Mouse (Mus musculus): Measurements from ENCODE around the gene Swap70.

The Swap70 gene

GRCm38 (mm10) chr7:110306281-110306680 is 84.8 kb downstream of the Swap70 start:
- DNase-seq (ENCODE audit: low spot score): no peak

GRCm38 (mm10) chr7:110307741-110308140 is 86.2 kb downstream of the Swap70 start:
- no peak for DNase-seq (ENCODE audit: low spot score)

DNA sequence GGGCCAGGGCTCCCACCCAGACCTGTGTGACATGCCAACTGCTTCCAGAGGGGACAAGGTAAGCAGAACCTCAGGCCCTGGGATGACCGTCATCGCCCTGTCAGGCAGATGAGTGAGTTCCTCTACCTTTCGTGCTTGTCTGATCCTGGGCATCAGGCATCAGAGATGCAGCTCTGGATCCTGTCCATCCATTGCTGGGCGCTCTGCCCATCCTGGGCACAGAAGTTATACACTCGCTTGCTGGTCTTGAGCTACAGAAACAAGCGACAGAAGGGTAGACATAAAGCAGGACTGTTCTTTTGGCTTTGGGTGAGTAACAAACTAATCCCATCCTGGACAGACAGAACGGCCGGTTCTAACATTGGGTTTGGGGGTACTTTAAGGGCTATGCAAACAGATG is 87.7 kb downstream of the Swap70 start:
- DNase-seq (ENCODE audit: low spot score): no peak

- no peak for DNase-seq (ENCODE audit: low spot score)
These were observed 92.0 kb downstream of the Swap70 start for GRCm38 (mm10) chr7:110313392-110314055.

- no peak for DNase-seq (ENCODE audit: low spot score)
These were observed 92.9 kb downstream of the Swap70 start for GRCm38 (mm10) chr7:110314401-110314890.

DNA sequence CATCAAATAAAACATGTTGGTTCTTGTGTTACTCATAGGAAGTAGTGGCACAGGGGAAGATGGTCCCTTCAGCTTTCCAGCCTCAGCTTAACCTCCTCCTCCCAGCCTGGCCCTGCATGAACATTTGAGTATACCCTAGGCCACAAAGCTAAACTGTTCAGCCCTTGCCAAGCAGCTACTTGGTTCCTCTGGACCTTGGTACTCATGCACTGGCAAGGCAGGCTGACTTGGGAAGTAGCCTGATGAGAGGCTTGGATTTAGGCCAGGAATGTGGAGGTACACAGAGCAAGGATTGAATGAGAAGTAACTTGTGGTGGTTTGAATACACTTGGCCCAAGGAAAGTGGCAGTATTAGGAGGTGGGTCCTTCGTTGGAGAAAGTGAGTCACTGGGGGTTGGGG is 93.8 kb downstream of the Swap70 start:
- no peak for DNase-seq (ENCODE audit: low spot score)

DNA sequence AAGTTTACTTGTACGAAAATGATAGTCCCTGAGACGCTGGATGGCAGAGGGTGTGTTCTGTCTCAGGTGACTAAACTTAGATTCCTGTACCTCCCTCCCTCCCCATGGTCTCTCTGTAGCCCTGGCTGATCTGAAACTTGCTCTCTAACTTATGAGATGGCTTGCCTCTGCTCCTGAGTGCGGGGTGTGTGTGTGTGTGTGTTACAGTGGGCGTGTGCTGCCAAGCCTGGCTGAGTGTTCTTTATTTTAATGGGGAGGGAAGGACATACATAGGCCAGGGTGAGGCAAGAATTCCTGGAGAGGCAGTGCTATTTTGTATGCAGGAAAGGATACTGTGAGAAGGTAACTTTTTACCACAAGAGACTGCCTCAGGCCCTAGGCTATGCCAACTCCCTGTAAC is 95.9 kb downstream of the Swap70 start:
- no peak for DNase-seq (ENCODE audit: low spot score)

GRCm38 (mm10) chr7:110318971-110319519 is 97.5 kb downstream of the Swap70 start:
- no peak for DNase-seq (ENCODE audit: low spot score)

DNA sequence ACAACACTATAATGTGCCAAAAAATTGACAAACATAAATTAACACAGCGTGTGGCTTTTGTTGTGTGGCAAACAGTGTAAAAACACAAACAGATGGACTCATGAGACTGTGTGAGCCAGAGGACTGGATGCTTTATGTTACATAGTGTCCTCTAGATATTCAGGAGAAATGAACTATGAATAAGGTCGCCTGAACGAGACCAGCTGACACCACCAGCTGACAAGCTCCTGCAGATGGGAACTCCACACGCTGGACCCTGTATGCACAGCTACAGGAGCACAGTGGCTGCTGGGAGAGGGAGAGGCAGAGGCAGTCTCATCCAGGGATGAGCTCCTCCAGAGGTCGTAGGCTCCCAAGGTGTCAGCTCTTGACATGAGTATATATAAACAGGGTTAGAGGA is 99.6 kb downstream of the Swap70 start:
- DNase-seq (ENCODE audit: low spot score): no peak

GRCm38 (mm10) chr7:110324852-110325251 is 103.3 kb downstream of the Swap70 start:
- no peak for DNase-seq (ENCODE audit: low spot score)

DNA sequence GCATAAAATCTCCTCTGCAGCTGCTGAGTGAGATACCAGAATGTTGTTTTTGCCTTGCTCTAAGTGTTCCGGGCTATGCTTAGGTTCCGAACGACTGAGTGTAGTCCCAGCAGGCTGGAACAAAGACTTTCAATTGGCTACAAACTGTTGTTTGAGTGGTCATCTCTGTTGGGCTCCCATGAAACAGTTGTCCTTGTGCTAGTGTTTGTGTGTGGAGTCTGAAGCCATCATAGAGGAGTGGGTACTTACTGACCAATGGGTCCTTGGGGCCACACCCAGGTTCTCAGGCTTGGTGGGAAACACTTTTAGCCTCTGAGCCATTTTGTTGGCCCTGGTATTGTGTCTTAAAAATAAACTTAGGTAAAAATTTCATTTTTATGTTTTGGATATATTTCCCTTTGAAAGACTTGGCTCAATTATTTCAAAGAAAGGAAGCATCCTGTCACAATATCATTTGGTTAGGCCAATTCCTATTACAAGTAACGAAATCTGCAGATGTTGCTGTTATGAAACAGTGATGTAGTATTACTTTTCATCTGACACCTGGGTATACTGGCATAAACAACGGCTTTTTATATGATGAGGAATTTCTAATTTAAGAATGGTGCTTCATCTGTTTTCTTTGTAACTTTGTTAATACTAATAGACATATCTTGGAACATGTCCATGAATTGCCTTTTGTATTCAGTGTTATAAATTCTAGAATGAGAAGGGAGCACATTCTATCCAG is 104.0 kb downstream of the Swap70 start:
- DNase-seq (ENCODE audit: low spot score): no peak
